Mouse (Mus musculus) fat pad, adult 2 months (tissue): Measurements from ENCODE around the gene Gm973.

Experiments
- DNase-seq: peaks from one replicate; pipeline ENCODE4 v3.0.0-alpha.2; 2011; ENCODE audit warnings: low read depth, low spot score; ENCODE audit errors: extremely low read depth

The Gm973 gene

DNA sequence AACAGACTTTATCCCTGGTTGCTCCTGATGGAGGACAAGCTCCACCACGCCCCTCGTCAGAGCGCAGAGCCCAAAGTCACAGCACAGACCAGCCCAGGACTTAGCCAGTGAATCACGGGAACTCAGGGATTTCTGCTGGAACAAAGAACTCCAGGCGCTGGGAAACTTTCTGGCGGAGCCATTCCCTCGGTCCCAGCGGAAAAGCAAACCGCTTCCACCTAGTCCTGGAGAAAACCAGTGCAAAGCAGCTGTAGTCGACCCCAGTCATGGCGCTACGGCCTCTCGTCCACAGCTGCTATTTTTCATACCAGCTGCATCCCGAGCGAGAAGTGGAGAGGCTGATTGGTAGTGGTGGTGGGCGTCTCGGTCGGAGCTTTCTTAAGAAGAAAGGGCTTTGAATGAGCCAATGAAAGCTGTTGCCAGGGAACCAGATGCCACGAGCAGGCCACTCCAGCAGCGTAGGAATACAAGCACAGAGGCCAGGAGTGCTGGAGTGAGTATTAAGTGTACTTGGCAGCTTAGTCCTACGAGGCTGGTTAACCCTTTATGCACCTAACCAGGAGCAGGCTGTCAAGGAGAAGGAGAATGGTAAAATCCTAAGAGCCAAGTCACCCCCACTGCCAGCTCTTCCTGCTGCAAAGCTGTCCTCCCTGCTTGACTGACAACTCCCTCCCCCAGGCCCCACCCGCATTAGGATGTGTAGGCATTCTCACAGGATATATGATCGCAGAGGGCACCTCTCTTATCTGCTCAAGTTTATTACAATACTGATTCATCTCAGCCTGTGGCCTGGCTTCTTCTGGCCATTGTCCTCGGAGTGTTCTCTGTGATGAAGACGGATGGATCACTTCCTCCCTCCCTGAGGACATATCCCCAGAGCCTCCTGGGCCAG lies at the start of gene Gm973:
Gm973 (plus strand) TSS at position 239 of the 892 bp plus-strand sequence.
- peak; percentile 63 for DNase-seq

DNA sequence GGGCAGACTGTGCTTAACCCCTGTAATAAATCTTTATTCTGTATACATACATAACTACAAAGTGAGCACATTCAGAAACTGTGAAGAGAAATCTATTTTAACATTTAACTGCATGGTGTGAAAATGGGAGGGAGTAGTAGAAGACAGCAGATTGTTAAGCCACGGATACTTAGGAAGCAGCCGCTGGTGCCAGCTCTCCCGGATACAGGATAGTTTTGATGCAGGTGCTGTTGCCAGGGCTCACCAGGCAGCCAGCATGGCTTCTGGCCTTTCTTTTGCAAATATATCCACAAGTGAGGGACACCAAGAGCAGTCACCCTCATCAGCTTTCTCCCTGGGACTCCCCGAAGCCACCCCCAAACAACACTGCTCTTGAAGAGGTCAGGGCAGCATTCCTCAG lies 46.9 kb upstream of the Gm973 start:
- DNase-seq: no peak

DNA sequence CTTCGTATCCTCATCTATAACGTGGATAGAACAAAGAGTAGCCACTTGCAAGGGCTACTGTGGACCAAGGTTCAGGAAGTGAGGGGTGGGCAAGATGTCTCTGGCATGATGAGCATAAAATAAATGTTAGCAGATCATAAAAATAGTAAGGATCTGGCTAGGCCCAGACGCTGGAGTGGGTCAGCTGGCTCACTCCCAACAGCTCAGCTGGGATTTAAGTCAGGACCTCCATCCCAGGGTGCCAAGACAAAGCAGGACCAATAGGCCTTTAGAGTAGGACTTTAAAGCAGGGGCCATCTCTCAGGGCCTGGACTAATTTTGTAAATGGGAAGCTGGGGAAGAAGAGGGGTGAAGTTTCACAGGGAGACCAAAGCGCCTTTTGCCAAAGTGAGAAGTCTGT lies 45.3 kb upstream of the Gm973 start:
- no peak for DNase-seq

DNA sequence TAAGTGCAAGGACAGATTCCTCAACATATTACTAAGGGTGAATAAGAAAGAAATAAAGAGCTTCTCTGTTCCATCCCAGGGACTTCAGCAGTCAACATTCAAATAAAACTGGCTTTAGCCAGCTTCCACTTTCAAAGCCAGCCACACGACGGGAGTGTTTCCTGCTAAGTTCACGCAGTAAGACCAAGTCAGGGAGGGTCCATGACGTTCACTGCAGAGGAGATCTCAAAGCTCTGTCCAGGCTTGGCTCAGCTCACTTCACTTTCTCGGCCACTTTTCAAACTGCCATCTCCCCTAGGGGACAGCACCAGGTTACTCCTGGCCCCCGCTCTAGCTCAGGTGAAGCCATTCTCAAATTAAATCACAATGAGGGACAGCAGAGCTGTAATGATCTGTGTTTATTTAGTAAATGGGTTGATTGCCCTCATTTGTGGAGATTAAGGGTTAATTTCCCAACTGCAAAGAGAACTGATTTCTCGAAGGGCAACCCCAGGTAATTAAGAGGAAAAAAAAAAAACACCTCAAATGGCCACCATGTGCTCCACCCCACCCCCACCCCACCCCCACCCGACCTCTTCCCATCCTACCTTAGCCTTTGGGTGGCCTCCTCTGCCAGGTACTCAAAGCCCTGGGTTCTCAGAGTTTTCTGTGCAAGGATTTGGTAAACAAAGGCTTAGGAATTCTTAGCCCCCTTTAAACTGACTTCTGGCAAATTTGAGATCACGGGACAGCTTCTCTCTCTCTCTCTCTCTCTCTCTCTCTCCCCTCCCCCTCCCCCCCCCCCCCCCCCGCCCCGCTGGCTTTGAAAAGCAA lies 43.5 kb upstream of the Gm973 start:
- no peak for DNase-seq

DNA sequence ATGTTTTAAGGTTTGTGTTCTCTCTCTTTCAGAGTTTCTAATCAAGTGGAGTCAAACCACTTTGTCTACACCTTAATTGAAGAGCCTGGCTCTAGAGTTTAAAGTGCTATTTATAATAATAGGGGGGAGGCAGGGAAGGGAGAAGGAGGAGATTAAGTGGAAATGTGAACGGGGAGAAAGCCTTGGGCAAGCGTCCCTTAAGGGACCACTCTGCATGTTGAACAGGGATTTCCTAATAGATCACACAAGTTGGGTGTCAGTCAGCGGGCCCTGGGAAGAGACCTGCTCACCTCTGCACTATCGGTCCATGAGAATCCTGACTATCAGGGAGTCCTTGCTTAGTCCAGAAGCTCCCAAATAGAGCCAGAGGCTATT lies 42.9 kb upstream of the Gm973 start:
- DNase-seq: no peak

DNA sequence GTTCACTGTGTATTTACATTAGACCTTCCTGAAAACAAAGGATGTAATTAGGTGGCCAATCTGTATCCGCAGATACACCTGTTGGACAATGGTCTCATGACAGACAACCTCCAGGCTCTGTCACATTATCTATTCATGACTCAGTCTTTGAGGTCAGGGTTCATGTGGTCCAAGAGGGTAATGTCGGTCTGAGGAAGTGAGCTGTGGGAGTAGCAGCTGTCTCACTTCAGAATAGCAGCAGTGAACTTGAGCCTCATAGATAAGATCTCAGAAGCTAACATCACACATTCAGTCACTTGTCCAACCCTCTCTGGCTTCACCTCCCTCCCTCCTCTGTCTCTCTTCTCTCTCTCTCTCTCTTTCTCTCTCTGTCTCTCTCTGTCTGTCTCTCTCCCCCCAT lies 40.4 kb upstream of the Gm973 start:
- no peak for DNase-seq

DNA sequence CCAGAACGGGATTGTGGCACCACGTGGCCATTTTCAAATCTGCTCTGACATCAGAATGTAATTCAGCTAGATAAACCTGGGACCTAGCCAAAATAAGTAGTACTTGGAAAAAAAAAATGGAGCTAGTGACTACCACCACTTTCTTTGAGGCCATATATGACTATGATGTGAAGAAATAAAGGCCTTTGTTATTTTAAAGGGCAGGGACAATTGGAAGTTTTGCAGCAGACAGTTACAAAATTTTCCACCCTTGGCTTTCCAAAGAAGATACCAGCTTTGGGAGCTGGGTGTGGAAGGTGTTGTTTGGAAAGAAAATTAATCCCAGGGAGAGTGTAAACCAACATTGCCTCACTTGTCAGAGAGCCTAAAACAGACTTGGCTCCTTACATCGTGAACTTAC lies 37.2 kb upstream of the Gm973 start:
- peak; percentile 93 for DNase-seq

DNA sequence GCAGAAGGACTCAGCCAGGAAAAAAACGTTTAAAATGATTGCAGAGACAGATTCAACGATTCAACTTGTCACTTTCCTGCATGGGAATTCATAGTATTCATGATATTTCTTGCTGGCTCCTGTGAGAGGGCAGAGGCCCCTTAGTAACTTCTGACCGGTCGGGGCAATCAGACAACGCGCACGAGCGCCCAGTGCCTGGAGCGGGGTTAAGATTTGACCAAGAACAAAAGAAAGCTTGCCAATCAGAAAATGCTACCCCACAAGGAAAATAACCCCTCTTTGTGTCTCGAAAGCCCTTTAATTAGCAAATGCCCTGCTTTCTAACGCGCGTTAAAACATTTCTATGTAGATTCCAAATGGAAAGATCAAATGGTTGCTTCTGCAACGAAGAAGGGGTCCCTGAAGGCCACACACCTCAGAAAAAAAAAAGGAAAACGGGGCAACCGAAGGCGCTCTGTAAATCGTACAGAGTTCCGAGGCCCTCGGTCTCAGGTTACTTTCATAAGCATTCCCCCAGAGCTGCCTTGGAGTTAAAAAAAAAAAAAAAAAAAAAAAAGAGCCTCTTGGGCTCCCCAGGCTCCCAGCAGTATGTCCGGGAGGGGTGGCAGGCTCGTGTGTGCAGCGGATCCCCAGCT lies 35.1 kb upstream of the Gm973 start:
- no peak for DNase-seq

DNA sequence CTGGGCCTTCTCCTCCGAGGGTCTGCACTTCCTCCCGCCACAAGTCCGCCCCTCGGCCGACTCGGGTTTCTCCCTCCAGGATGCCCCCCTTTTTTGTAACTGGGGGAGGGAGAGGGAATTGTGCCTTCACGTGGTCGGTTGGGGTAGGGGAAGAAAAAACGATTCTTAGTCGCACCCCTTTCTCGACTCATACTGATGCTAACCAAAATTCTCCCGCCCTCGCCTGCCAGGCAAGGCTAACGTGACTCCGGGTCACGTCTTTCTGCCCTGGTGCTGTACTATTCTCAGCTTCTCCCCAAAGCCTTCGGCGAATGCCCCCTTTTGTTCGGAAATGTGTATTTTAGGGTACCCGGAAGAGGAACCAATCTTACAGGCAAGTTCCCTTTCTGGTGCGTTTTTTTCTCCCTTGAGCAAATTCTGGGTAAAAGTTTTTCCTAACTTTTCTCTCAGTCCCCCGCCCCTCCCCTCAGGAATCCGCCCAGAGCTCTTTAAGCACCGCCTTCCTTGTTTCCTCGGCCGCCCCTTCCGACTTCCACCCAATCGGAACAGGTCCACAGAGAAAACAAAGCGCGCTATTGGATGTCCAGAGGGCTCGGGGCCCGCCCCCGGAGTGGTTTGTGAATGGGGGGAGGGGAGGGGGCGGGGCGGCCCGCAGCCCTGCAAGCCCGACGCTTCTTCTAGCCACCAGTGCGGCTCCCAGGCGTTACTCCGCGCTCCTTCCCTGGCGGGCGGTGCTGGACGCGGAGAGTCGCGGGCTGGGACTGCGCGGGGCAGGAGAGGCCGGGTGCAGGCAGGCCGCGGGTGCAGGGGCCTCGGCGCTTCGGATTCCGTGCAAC lies 34.4 kb upstream of the Gm973 start:
- DNase-seq: no peak

DNA sequence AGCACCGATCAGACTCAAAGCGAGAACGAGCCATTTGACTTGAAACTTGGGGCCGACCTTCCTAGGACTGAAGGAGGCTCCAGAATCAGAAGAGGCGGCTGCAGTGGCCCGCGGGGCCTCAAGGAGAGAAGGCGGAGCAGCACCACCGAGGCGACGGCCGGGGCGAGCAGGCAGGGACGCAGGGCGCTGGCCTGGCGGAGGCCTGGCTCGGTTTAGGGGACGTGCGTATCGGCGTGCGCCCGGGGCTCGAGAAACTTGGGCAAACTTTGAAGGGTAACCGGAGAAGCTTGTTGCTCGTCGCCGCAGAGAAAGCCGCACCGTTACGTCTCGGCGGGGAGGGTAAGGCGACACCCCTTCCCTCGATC lies 33.8 kb upstream of the Gm973 start, which contains the start of gene Fzd7:
Fzd7 (plus strand) TSS at position 94 of the 365 bp plus-strand sequence.
- no peak for DNase-seq

DNA sequence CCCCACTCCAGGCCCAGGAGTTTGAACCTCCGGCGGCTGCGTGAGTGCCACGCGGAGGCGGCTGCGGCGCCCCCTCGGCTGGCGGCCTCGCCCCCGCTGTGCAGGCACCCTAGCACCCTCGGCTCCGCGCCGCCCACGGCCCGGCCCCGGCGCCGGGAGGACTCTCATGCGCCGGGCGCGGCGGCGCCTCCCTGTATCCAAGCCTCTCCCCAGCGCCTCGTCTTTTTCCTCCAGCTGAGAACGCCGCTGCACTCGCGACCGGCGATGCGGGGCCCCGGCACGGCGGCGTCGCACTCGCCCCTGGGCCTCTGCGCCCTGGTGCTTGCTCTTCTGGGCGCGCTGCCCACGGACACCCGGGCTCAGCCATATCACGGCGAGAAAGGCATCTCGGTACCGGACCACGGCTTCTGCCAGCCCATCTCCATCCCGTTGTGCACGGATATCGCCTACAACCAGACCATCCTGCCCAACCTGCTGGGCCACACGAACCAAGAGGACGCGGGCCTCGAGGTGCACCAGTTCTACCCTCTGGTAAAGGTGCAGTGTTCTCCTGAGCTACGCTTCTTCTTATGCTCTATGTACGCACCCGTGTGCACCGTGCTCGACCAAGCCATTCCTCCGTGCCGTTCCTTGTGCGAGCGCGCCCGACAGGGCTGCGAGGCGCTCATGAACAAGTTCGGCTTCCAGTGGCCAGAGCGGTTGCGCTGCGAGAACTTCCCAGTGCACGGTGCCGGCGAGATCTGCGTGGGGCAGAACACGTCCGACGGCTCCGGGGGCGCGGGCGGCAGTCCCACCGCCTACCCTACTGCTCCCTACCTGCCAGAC lies 33.2 kb upstream of the Gm973 start:
- no peak for DNase-seq

DNA sequence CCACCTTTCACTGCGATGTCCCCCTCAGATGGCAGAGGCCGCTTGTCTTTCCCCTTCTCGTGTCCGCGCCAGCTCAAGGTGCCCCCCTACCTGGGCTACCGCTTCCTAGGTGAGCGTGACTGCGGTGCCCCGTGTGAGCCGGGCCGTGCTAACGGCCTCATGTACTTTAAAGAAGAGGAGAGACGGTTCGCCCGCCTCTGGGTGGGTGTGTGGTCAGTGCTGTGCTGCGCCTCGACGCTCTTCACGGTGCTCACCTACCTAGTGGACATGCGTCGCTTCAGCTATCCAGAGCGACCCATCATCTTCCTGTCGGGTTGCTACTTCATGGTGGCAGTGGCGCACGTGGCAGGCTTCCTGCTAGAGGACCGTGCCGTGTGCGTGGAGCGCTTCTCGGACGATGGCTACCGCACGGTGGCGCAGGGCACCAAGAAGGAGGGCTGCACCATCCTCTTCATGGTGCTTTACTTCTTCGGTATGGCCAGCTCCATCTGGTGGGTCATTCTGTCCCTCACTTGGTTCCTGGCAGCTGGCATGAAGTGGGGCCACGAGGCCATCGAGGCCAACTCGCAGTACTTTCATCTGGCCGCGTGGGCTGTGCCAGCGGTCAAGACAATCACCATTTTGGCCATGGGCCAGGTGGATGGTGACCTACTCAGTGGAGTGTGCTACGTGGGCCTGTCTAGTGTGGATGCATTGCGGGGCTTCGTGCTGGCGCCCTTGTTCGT lies 32.4 kb upstream of the Gm973 start:
- DNase-seq: no peak

DNA sequence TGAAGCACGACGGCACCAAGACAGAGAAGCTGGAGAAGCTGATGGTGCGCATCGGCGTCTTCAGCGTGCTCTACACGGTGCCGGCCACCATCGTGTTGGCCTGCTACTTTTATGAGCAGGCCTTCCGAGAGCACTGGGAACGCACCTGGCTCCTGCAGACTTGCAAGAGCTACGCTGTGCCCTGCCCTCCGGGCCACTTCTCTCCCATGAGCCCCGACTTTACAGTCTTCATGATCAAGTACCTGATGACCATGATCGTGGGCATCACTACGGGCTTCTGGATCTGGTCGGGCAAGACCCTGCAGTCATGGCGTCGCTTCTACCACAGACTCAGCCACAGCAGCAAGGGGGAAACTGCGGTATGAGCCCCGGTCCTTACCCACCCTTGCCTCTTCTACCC lies 31.8 kb upstream of the Gm973 start:
- no peak for DNase-seq

DNA sequence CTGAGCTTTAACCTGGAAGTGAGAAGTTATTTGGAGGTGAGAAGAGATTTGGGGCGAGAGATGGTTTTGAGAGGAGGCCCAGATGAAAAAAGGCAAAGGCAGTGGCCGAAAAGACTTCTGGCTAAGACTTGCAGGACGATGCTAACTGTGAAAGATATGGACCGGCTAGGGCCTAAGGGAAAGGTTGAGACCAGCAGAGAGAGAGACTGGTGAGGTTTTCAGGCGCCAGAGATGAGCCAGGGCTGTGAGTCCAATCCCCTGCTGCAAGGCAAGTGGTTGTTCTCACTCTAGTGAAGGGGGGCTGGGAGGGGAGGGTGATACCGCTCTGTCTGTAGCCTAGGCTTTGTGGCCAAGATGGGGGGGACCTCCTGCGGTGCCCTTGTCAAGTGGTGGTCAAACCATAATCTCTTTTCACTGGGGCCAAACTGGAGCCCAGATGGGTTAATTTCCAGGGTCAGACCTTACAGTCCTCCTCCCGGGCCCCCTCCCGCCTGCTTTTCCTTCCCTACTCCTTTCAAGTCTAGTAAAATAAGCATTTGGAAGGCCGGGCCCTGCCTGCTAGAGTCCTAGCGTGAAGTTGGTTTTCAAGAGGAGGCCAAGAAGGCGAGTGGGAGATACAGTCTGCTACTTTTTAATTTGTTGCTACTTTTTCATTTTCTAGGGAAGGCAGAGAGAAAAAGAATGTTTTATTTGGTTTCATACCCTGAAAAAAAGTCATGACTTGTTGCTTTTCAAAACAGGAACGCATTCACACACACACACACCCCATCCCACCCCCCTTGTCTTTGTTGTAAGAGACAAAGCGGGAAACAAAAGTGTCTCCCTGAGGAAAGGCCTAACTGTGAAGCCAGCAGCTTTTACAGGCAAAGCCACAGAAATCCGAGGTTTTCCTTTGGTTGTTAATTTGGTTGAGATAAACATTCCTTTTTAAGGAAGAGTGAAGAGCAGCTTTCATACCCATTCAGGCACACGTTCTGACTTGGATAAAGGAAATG lies 31.0 kb upstream of the Gm973 start:
- no peak for DNase-seq

DNA sequence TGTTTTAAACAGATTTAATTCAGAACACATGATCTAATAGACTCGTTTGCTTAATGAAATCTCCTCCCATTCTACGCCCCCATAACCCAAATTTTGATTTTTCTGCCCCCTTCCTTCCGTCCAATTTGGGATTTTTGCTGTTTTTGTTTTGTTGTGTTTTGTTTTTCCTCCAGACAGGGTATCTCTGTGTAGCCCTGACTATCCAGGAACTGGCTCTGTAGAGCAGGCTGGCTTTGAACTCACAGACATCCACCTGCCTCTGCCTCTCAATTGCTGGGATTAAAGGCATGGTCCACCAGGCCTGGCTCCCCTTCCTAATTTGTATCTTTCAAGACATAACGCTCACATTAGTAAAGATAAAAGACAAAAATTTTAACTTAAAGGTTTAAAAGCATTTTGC lies 30.3 kb upstream of the Gm973 start:
- no peak for DNase-seq

DNA sequence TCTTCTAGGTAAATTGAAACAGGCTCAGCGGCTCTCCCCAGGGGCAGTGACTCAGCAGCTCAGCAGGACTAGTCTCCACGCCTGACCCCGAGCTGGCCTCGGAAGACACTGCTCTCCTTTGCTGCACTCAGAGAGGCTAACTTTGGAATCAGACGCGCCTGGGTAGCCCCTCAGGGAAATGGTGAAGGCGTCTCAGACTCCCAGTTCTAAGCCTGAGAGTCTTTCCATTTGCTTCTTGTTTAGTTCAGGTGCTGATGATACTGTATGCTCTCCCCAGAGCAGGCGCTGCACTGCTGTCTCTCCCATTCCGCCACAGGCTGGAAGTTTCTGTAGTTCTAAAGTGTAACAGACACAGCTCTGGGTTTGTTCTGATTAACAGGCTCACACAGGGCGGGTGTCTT lies 28.4 kb upstream of the Gm973 start:
- no peak for DNase-seq

DNA sequence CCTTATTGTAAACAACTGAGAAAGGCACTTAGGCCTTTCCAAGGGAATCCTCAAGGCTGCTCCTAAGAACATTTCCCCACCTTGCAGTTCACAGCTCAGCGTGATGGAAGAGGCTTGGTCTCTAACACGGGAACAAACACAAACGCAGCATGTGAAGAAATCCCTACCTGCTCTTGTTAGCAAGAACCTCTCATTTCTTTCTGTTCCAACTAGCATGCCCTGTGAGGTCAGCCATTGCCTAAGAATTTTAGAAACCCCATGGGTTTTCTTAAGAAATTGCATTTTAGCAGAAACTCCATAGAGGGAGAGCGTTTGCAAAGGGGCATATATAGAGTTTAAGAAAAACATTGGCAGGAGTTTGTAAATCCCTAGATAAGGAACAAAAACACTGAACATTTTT lies 27.6 kb upstream of the Gm973 start:
- no peak for DNase-seq

DNA sequence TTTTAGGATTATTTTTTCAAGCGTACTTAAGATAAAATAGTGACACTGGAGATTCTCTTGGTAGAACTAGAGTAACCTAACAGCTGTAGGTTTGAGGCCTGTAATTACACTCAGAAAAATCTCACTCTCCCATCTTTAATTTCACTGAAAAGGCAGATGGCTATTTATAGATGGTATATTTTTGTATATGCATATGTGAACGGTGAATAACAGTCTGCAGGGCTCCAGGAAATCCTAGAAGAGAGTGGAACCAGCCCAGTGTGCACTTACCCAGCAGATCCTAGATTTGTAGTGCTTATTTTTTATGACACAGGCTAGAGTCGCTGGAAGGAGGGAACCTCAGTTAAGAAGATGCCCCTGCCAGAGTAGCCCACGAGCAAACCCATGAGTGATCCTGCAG lies 27.1 kb upstream of the Gm973 start:
- DNase-seq: no peak
